Mouse (Mus musculus) kidney, adult 2 months (tissue): ENCODE data around the gene Gstp2.

ENCODE experiments used
- CTCF ChIP-seq: fragments of 200-500 bp; conservative IDR thresholded peaks from 2 replicates; pipeline ENCODE4 v1.5.1; 2011; ENCODE audit warnings: low read depth, mild to moderate bottlenecking, control low read depth, low read length, moderate library complexity, mixed read lengths; ENCODE audit not compliant: insufficient read depth, insufficient read length
- POLR2A ChIP-seq: fragments of 200-500 bp; IDR thresholded peaks from one replicate; pipeline ENCODE4 v1.6.1; 2011; ENCODE audit warnings: low read depth, low read length, control low read depth

- no peak for TF ChIP-seq CTCF
- TF ChIP-seq POLR2A, result no peak
Observed at GRCm38 (mm10) chr19:4056727-4057126, 10.9 kb upstream of the Gstp2 start.
